Mouse (Mus musculus): ENCODE measurements at regions not wholly inside any gene's neighbourhood (a gene's known extent, or its start where the extent isn't known, plus 50 kb on each side); places are given as distances from the start of the nearest gene placed in this dataset.

DNA sequence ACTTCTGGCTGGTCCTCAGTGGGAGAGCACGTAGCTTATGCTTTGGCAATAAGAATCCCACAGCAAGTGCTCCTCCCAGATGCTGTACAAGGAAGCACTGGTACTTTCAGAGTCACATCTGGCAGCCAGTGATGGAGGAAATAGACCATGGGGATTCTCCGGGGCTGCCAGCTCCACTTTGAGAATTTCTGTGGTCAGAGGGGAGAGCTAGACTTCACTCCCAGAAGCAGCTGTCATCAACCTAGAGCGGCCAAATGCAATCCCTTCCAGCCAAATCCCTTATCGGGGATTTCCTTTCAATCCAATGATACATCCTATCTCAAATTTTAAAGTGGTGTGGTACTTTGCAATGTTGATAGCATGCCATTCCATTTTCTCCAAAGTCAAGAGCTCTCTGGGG is 1474.1 kb upstream of the Flrt2 start:
- no peaks in the 10 kb centered on the region for H3K27me3 ChIP-seq
- no peaks in the 10 kb centered on the region for H3K36me3 ChIP-seq
- no peak for ATAC-seq (ENCODE audit: low read depth)
- H3K4me2 ChIP-seq, result no peak overlapping the region
- no peak overlapping the region for H3K4me3 ChIP-seq
- H3K4me1 ChIP-seq (replicated peaks), result no peaks in the 10 kb centered on the region
- no peak overlapping the region for H3K9ac ChIP-seq
- no peak overlapping the region for H3K27ac ChIP-seq (replicated peaks)
- no peaks in the 10 kb centered on the region for H3K9me3 ChIP-seq
- WGBS, result 71% methylated on average over 4 of the region's 4 CpGs

DNA sequence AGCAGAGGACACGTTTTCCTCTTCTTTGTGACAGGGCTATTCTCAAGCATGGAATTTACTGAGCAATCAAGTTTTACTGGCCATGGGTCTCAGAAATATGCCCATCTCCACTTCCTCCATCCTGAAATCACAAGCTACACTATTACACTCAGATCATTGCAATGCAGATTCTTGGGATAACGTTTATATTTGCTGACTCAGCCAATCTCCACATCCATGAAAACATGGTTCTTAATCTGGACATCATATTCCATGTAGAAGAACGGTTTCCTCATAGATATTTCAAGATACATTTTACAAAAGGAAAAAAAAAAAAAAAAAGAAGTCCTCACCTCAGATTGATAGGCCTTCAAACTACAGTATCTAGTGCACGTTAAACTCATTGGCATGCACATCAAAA is 1462.1 kb upstream of the Flrt2 start:
- Histone ChIP-seq H3K27ac (replicated peaks) (no peak overlapping the region), H3K4me2 (no peak overlapping the region), H3K9ac (no peak overlapping the region), H3K27me3 (no peaks in the 10 kb centered on the region), H3K36me3 (no peaks in the 10 kb centered on the region), H3K4me3 (no peak overlapping the region), H3K4me1 (replicated peaks) (no peaks in the 10 kb centered on the region), H3K9me3 (no peaks in the 10 kb centered on the region)
- 93% methylated on average over 4 of the region's 4 CpGs for WGBS
- ATAC-seq (ENCODE audit: low read depth), result no peak

DNA sequence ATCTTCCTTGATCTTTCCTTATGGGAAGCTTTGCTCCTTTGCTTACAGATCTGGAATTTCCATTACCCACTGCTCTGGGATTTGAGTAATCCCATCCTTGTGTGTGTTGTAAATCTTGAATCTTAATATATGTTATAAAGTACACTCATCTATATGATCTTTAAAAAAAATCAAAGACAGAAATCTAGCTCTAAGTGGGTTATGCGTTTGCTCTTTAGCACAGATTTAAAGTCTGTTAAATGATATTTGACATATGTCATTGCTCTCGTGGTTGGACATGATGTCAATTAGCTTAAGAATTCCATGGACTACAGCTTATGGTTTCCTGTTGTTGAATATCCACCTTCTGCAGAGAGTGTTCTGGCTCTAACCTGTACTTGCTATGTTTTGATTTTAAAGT is 1446.7 kb upstream of the Flrt2 start:
- H3K9ac ChIP-seq, result no peak overlapping the region
- no peak overlapping the region for H3K27ac ChIP-seq (replicated peaks)
- H3K36me3 ChIP-seq, result no peaks in the 10 kb centered on the region
- ATAC-seq (ENCODE audit: low read depth), result no peak
- H3K4me3 ChIP-seq, result no peak overlapping the region
- 79% methylated on average over 2 of the region's 2 CpGs for WGBS
- no peaks in the 10 kb centered on the region for H3K4me1 ChIP-seq (replicated peaks)
- no peak overlapping the region for H3K4me2 ChIP-seq
- no peaks in the 10 kb centered on the region for H3K9me3 ChIP-seq
- no peaks in the 10 kb centered on the region for H3K27me3 ChIP-seq

DNA sequence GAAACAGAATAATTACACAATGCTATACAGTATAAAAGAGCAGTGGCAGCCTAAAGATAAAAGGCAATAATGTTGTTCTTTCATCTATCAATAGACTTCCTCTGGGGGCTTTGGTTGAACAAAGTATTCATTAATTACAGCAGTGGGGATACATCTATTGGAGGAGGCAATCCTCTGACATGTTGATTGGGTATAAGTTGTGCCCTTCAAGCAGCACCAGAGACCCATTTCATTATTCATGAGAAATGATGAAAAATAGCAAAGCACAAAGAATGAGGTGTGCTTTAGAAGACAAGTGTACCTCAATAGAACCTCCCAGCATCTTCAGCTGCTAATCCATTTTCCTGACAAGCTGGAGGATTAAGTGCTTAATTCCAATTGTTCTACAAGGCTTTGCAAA is 1444.7 kb upstream of the Flrt2 start:
- no peaks in the 10 kb centered on the region for H3K4me1 ChIP-seq (replicated peaks)
- no peak for ATAC-seq (ENCODE audit: low read depth)

DNA sequence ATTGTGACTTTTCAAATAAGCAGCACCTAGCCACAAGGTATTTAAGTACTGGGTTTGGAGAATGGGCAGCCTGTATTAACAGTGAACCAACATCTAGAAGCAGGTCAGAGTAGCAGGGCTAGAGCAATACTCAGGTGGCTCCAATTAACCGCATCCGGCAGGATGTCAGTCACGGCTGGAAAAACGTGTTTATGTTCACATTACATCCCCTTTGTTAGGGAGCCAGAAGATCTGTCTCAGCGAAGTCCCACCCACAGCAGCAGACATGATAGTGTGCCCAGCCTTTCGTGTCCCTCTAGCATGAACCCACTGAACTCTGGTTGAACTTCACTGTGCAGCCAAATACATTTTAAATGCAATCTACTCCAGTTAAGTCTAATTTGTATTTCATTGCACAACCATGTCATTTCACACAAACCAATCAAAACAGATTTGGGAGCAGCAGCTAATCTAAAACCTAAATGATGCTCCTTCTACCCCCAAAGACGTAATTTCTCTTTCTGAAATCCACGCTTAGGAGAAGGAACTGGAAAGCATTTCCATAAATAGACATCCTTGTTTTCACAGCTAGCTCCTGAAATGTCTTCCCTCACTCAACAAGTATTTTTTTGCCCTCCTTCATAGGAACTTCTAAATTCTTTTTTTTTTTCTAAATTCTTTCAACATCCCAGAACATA is 1438.9 kb upstream of the Flrt2 start:
- no peaks in the 10 kb centered on the region for H3K27me3 ChIP-seq
- WGBS, result 62% methylated on average over 8 of the region's 8 CpGs
- H3K9ac ChIP-seq, result no peak overlapping the region
- no peak overlapping the region for H3K4me3 ChIP-seq
- no peak for ATAC-seq (ENCODE audit: low read depth)
- no peaks in the 10 kb centered on the region for H3K9me3 ChIP-seq
- H3K4me1 ChIP-seq (replicated peaks), result no peaks in the 10 kb centered on the region
- H3K27ac ChIP-seq (replicated peaks), result no peak overlapping the region
- H3K4me2 ChIP-seq, result no peak overlapping the region
- H3K36me3 ChIP-seq, result no peaks in the 10 kb centered on the region

More for the DNA sequence above, 1444.7 kb upstream of the Flrt2 start:
- Histone ChIP-seq H3K4me2 (no peak overlapping the region), H3K27ac (replicated peaks) (no peak overlapping the region), H3K36me3 (no peaks in the 10 kb centered on the region), H3K9me3 (no peaks in the 10 kb centered on the region), H3K4me3 (no peak overlapping the region), H3K27me3 (no peaks in the 10 kb centered on the region), H3K9ac (no peak overlapping the region)

DNA sequence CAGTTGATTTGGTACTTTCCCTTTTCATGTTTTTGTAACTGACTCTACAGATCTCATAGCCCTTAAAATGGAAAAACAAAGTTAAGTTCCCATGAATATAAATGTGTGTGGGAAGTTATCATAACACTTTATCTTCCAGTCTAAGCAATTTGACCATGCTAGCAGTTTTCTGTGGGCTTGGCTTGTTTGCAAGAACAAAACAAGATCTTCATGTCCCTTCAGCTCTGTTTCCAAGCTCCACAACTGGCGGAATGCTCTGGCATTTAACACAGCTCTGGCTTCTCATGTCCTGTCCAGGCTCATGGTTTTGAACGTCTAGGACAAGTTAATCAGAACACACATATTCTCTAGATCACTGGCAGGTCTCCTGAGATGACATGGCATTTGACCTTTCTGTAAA is 1411.1 kb upstream of the Flrt2 start:
- Histone ChIP-seq H3K4me3 (no peak overlapping the region), H3K9me3 (no peaks in the 10 kb centered on the region), H3K27ac (replicated peaks) (no peak overlapping the region), H3K4me2 (no peak overlapping the region), H3K9ac (no peak overlapping the region), H3K36me3 (no peaks in the 10 kb centered on the region), H3K27me3 (no peaks in the 10 kb centered on the region), H3K4me1 (replicated peaks) (no peaks in the 10 kb centered on the region)
- 86% methylated on average over 2 of the region's 2 CpGs for WGBS
- no peak for ATAC-seq (ENCODE audit: low read depth)

DNA sequence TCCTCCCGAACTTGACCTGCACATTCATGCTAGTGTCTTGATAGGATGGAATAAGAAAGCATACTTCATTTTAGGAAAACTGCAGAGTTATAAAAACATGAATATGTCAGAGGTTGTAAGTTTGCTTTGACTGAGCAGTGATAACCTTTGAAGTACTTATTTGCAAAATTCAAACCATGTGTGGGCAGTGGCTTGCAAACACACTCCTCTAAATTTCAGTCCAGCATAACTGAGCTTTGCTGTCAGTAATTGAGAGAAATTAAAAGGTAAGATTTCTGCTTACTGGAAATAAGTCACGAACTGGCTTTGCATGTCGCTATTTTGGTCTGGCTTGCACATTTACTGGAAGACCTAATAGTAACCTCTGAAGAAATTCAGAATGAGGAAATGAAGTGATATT is 1409.1 kb upstream of the Flrt2 start:
- no peak for ATAC-seq (ENCODE audit: low read depth)
- WGBS, result 88% methylated on average over 3 of the region's 3 CpGs

DNA sequence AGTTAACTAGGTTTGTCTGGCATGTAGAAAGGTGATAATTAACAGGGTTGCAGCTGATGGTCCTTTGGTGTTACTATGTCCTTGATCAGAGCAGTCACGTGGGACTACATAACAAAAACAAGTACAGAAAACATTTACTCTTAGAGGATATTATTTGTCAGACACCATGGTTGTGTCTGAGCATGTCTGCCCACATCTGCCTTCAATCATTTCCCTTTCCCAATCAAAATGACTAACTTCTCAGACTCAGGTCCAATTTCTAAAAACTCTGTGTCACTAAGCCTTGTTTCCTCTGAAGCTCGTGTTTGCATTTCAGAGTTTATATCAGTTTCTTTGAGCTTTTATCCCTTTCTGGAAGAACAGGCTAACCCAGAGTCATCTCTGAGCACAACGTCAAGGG is 1408.5 kb upstream of the Flrt2 start:
- Histone ChIP-seq H3K4me1 (replicated peaks) (no peaks in the 10 kb centered on the region), H3K9me3 (no peaks in the 10 kb centered on the region), H3K4me2 (no peak overlapping the region), H3K27me3 (no peaks in the 10 kb centered on the region), H3K9ac (no peak overlapping the region), H3K4me3 (no peak overlapping the region), H3K27ac (replicated peaks) (no peak overlapping the region), H3K36me3 (no peaks in the 10 kb centered on the region)
- no peak for ATAC-seq (ENCODE audit: low read depth)
- 89% methylated on average over 3 of the region's 3 CpGs for WGBS

More for the DNA sequence above, 1409.1 kb upstream of the Flrt2 start:
- H3K27ac ChIP-seq (replicated peaks), result no peak overlapping the region
- no peaks in the 10 kb centered on the region for H3K36me3 ChIP-seq
- no peaks in the 10 kb centered on the region for H3K9me3 ChIP-seq
- no peak overlapping the region for H3K4me3 ChIP-seq
- H3K4me1 ChIP-seq (replicated peaks), result no peaks in the 10 kb centered on the region
- H3K9ac ChIP-seq, result no peak overlapping the region
- H3K4me2 ChIP-seq, result no peak overlapping the region
- H3K27me3 ChIP-seq, result no peaks in the 10 kb centered on the region

DNA sequence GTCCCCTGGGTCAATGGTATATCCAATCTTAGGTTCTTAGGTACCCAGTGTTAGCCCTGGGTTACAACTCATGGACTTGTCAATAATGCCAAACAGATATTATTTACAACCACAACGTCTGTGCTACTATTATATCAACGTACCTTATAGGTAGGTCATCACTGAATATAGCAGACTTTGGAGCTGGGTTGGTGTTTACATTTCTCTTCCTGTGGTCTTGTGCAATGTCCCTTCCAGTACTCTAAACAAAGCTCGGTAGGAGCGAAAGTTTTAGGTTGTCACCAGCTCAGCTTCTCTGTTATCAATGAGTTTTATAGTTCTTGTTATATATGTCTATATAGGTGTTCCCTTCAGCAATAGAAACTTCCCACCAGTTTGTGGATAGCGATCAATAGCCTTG is 1394.2 kb upstream of the Flrt2 start:
- no peaks in the 10 kb centered on the region for H3K9me3 ChIP-seq
- no peaks in the 10 kb centered on the region for H3K27me3 ChIP-seq
- no peak overlapping the region for H3K27ac ChIP-seq (replicated peaks)
- WGBS, result 89% methylated on average over 5 of the region's 5 CpGs
- H3K4me3 ChIP-seq, result no peak overlapping the region
- no peaks in the 10 kb centered on the region for H3K4me1 ChIP-seq (replicated peaks)
- no peak overlapping the region for H3K4me2 ChIP-seq
- ATAC-seq (ENCODE audit: low read depth), result no peak
- H3K36me3 ChIP-seq, result no peaks in the 10 kb centered on the region
- H3K9ac ChIP-seq, result no peak overlapping the region

DNA sequence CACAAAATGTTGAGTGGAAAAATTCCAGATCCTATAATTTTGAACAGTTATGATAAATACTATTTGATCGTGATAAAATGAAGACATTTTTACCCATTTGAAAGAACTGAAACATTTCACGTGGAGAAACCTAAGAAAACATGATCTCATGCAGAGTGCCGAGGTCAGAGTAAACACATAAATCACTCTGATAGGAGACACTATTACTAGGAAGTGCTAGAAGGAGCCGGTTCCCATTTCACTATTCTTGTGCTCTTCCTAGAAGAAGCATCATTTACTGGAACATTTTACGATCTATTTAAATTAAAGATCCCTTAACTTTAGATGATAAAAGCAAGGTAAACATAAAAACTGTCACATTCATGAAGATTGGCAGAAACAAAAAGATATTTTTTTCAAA is 1359.7 kb upstream of the Flrt2 start:
- WGBS, result 64% methylated on average over 5 of the region's 5 CpGs
- Histone ChIP-seq H3K9ac (no peak overlapping the region), H3K4me3 (no peak overlapping the region)

DNA sequence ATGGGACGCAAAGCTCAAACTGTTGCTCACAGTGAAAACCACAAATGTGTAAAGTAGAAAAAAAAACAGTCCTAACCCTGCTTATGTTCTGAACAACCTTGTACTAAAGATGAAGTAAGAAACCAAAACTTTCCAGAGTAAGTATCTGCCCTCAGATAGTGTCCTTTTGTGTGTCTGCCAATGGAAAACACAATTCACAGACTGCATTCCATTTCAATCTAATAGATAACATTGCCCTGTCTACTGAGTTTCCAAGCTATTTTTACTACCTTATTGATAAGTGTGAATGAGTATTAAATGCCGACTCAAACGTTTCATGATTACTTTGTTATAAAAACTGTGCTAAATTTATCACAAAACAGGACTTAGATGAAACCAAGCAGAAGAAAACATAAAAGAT is 1357.4 kb upstream of the Flrt2 start:
- Histone ChIP-seq H3K9ac (no peak overlapping the region), H3K27me3 (no peaks in the 10 kb centered on the region), H3K36me3 (no peaks in the 10 kb centered on the region), H3K4me2 (no peak overlapping the region), H3K27ac (replicated peaks) (no peak overlapping the region), H3K4me1 (replicated peaks) (no peaks in the 10 kb centered on the region), H3K4me3 (no peak overlapping the region), H3K9me3 (no peaks in the 10 kb centered on the region)
- 86% methylated on average over 3 of the region's 3 CpGs for WGBS
- ATAC-seq (ENCODE audit: low read depth), result no peak

More for the DNA sequence above, 1359.7 kb upstream of the Flrt2 start:
- H3K4me1 ChIP-seq (replicated peaks), result no peaks in the 10 kb centered on the region
- no peaks in the 10 kb centered on the region for H3K36me3 ChIP-seq
- no peak overlapping the region for H3K27ac ChIP-seq (replicated peaks)
- H3K4me2 ChIP-seq, result no peak overlapping the region
- H3K27me3 ChIP-seq, result no peaks in the 10 kb centered on the region
- H3K9me3 ChIP-seq, result no peaks in the 10 kb centered on the region
- ATAC-seq (ENCODE audit: low read depth), result no peak

DNA sequence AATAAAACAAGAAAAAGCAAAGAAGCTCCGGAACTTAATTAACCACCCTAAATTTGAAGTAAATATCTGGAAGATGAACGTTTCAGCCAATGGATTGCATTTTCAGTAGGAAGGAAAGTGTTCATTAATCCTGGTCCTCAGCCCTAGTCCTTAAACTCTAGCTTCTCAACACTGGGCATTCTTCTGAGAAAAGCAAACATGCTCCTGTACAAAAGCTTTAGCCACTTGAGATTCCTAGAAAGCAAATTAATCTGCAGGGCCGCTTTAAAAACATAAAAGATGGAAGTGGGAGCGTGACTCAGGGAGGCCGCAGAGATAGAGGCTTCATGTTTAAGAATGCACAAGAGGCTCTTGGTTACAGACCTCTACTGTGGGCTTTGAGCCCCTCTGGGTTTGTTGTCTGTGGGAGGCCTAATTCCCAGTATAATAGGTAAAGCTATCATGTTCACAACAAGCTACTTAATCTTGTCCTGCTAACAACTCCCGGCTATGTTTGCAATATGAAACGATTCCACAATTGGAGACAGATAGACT is 1342.3 kb upstream of the Flrt2 start:
- WGBS, result 57% methylated on average over 7 of the region's 7 CpGs

DNA sequence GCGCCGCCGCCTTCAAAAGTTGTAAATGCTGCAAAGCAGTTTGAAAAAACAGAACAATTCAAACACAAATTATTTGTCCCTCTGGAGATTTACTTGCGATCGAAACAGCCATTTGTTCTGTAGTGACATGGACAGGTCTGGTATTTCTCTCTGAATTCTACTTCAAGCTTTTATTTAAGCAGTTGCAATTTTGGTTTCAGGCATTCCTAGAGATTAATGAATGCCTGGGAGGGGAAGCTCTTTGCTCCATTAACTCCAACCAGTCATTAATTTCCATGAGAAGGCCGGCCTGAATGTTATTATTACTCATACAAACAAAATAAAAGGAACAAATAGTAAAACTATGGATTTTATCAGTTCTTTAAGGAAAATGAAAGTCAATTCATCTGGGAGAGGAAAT is 1327.8 kb upstream of the Flrt2 start:
- 46% methylated on average over 6 of the region's 6 CpGs for WGBS
- Histone ChIP-seq H3K4me2 (no peak overlapping the region), H3K27me3 (no peaks in the 10 kb centered on the region), H3K9me3 (no peaks in the 10 kb centered on the region), H3K4me1 (replicated peaks) (no peaks in the 10 kb centered on the region), H3K4me3 (no peak overlapping the region), H3K9ac (no peak overlapping the region), H3K36me3 (no peaks in the 10 kb centered on the region), H3K27ac (replicated peaks) (no peak overlapping the region)
- no peak for ATAC-seq (ENCODE audit: low read depth)

More for the DNA sequence above, 1342.3 kb upstream of the Flrt2 start:
- H3K27ac ChIP-seq (replicated peaks), result no peak overlapping the region
- no peaks in the 10 kb centered on the region for H3K9me3 ChIP-seq
- H3K27me3 ChIP-seq, result no peaks in the 10 kb centered on the region
- H3K9ac ChIP-seq, result no peak overlapping the region
- no peak overlapping the region for H3K4me3 ChIP-seq
- H3K36me3 ChIP-seq, result no peaks in the 10 kb centered on the region
- no peak overlapping the region for H3K4me2 ChIP-seq
- no peak for ATAC-seq (ENCODE audit: low read depth)
- no peaks in the 10 kb centered on the region for H3K4me1 ChIP-seq (replicated peaks)
